Mouse (Mus musculus): ENCODE measurements around the gene Hmg20b. TPM values are rescaled to one million over a fixed set of nuclear protein-coding genes. Genes with fewer than 3 reads are reported as not detected.

Hmg20b gene
- polyA plus RNA-seq, 1 experiment, result 80.2 TPM

GRCm38 (mm10) chr10:81326858-81327257 is 23.4 kb downstream of the Hmg20b start:
- Histone ChIP-seq H3K79me2 (ENCODE audit: control insufficient read depth, insufficient read depth) (peaks cover 13% of the 10 kb centered on the region), H3K4me2 (ENCODE audit: low read depth) (no peak overlapping the region), H3K36me3 (ENCODE audit: control insufficient read depth, insufficient read depth) (peaks cover 10% of the 10 kb centered on the region), H3K4me3 (no peak overlapping the region), H3K27me3 (ENCODE audit: control insufficient read depth, insufficient read depth, insufficient read length) (no peaks in the 10 kb centered on the region), H3ac (ENCODE audit: control insufficient read depth, insufficient read length) (no peak overlapping the region)
- TF ChIP-seq USF1 (IDR thresholded peaks at IDR 0.05; ENCODE audit: low read depth) (no peak), E2F4 (IDR thresholded peaks at IDR 0.05; ENCODE audit: insufficient read depth) (no peak), TCF12 (IDR thresholded peaks at IDR 0.05; ENCODE audit: insufficient read depth, poor library complexity, severe bottlenecking) (no peak), POLR2AphosphoS2 (IDR thresholded peaks at IDR 0.05; ENCODE audit: insufficient read length, low read depth) (no peak), MYOD1 (IDR thresholded peaks at IDR 0.05; ENCODE audit: control insufficient read depth in 1 of 3, insufficient read length in 2 of 3, low read depth in 2 of 3) (no peak), TCF3 (IDR thresholded peaks at IDR 0.05; ENCODE audit: insufficient read length, low read depth) (no peak), MYOG (IDR thresholded peaks at IDR 0.05; ENCODE audit: control insufficient read depth in 1 of 3, insufficient read depth in 1 of 3, insufficient read length in 2 of 3, low read depth in 2 of 3) (no peak), MAX (IDR thresholded peaks at IDR 0.05; ENCODE audit: low read depth) (no peak), POLR2A (IDR thresholded peaks at IDR 0.05; ENCODE audit: insufficient read length, low read depth) (no peak), SRF (IDR thresholded peaks at IDR 0.05; ENCODE audit: control insufficient read depth, insufficient read length, low read depth) (no peak), REST (IDR thresholded peaks at IDR 0.05; ENCODE audit: insufficient read depth, insufficient read length) (no peak), CEBPB (IDR thresholded peaks at IDR 0.05; ENCODE audit: insufficient read depth, poor library complexity, severe bottlenecking) (no peak)

- peaks cover 19% of the 10 kb centered on the region for H3K79me2 ChIP-seq (ENCODE audit: control insufficient read depth, insufficient read depth)
- H3ac ChIP-seq (ENCODE audit: control insufficient read depth, insufficient read length), result no peak overlapping the region
- no peak for TF ChIP-seq E2F4 (IDR thresholded peaks at IDR 0.05; ENCODE audit: insufficient read depth)
- TF ChIP-seq TCF12 (IDR thresholded peaks at IDR 0.05; ENCODE audit: insufficient read depth, poor library complexity, severe bottlenecking), result no peak
- TF ChIP-seq MYOD1 (IDR thresholded peaks at IDR 0.05; ENCODE audit: control insufficient read depth in 1 of 3, insufficient read length in 2 of 3, low read depth in 2 of 3), result no peak
- no peak for TF ChIP-seq REST (IDR thresholded peaks at IDR 0.05; ENCODE audit: insufficient read depth, insufficient read length)
- no peaks in the 10 kb centered on the region for H3K27me3 ChIP-seq (ENCODE audit: control insufficient read depth, insufficient read depth, insufficient read length)
- H3K4me2 ChIP-seq (ENCODE audit: low read depth), result no peak overlapping the region
- H3K4me3 ChIP-seq, result no peak overlapping the region
- peaks cover 10% of the 10 kb centered on the region for H3K36me3 ChIP-seq (ENCODE audit: control insufficient read depth, insufficient read depth)
These were observed 24.5 kb downstream of the Hmg20b start for GRCm38 (mm10) chr10:81325781-81326180.

GRCm38 (mm10) chr10:81325176-81325575 is 25.1 kb downstream of the Hmg20b start:
- H3K36me3 ChIP-seq (ENCODE audit: control insufficient read depth, insufficient read depth), result peaks cover 10% of the 10 kb centered on the region
- TF ChIP-seq TCF3 (IDR thresholded peaks at IDR 0.05; ENCODE audit: insufficient read length, low read depth) (no peak), CEBPB (IDR thresholded peaks at IDR 0.05; ENCODE audit: insufficient read depth, poor library complexity, severe bottlenecking) (no peak), SRF (IDR thresholded peaks at IDR 0.05; ENCODE audit: control insufficient read depth, insufficient read length, low read depth) (no peak), USF1 (IDR thresholded peaks at IDR 0.05; ENCODE audit: low read depth) (no peak), POLR2A (IDR thresholded peaks at IDR 0.05; ENCODE audit: insufficient read length, low read depth) (no peak), MYOD1 (IDR thresholded peaks at IDR 0.05; ENCODE audit: control insufficient read depth in 1 of 3, insufficient read length in 2 of 3, low read depth in 2 of 3) (no peak), TCF12 (IDR thresholded peaks at IDR 0.05; ENCODE audit: insufficient read depth, poor library complexity, severe bottlenecking) (no peak), POLR2AphosphoS2 (IDR thresholded peaks at IDR 0.05; ENCODE audit: insufficient read length, low read depth) (no peak), REST (IDR thresholded peaks at IDR 0.05; ENCODE audit: insufficient read depth, insufficient read length) (no peak), E2F4 (IDR thresholded peaks at IDR 0.05; ENCODE audit: insufficient read depth) (no peak), MYOG (IDR thresholded peaks at IDR 0.05; ENCODE audit: control insufficient read depth in 1 of 3, insufficient read depth in 1 of 3, insufficient read length in 2 of 3, low read depth in 2 of 3) (no peak), MAX (IDR thresholded peaks at IDR 0.05; ENCODE audit: low read depth) (no peak)

GRCm38 (mm10) chr10:81323791-81324530 is 26.3 kb downstream of the Hmg20b start:
- no peak overlapping the region for H3K4me3 ChIP-seq
- no peak overlapping the region for H3ac ChIP-seq (ENCODE audit: control insufficient read depth, insufficient read length)
- H3K79me2 ChIP-seq (ENCODE audit: control insufficient read depth, insufficient read depth), result peaks cover 19% of the 10 kb centered on the region
- H3K36me3 ChIP-seq (ENCODE audit: control insufficient read depth, insufficient read depth), result peaks cover 10% of the 10 kb centered on the region
- TF ChIP-seq MYOG (IDR thresholded peaks at IDR 0.05; ENCODE audit: control insufficient read depth in 1 of 3, insufficient read depth in 1 of 3, insufficient read length in 2 of 3, low read depth in 2 of 3), result no peak
- TF ChIP-seq POLR2A (IDR thresholded peaks at IDR 0.05; ENCODE audit: insufficient read length, low read depth), result no peak
- no peak for TF ChIP-seq SRF (IDR thresholded peaks at IDR 0.05; ENCODE audit: control insufficient read depth, insufficient read length, low read depth)
- TF ChIP-seq MAX (IDR thresholded peaks at IDR 0.05; ENCODE audit: low read depth), result no peak
- no peak for TF ChIP-seq REST (IDR thresholded peaks at IDR 0.05; ENCODE audit: insufficient read depth, insufficient read length)
- H3K4me2 ChIP-seq (ENCODE audit: low read depth), result no peak overlapping the region
- no peaks in the 10 kb centered on the region for H3K27me3 ChIP-seq (ENCODE audit: control insufficient read depth, insufficient read depth, insufficient read length)

More at GRCm38 (mm10) chr10:81325176-81325575, 25.1 kb downstream of the Hmg20b start:
- H3K27me3 ChIP-seq (ENCODE audit: control insufficient read depth, insufficient read depth, insufficient read length), result no peaks in the 10 kb centered on the region
- no peak overlapping the region for H3K4me2 ChIP-seq (ENCODE audit: low read depth)
- no peak overlapping the region for H3ac ChIP-seq (ENCODE audit: control insufficient read depth, insufficient read length)
- H3K4me3 ChIP-seq, result no peak overlapping the region
- H3K79me2 ChIP-seq (ENCODE audit: control insufficient read depth, insufficient read depth), result peaks cover 19% of the 10 kb centered on the region

Measured in myocyte (in vitro differentiated cells).